Mouse (Mus musculus): ENCODE results near the gene Pdcl3.
"Not testable (repeated sequence)": the region's sequence is repeated elsewhere in the genome, so short reads cannot be mapped to it uniquely, and the experiment has no call there.

The Pdcl3 gene

GRCm38 (mm10) chr1:39025142-39025541 lies 39.7 kb downstream of the Pdcl3 start:
- DNase-seq (ENCODE audit: low spot score), result no peak

- DNase-seq (ENCODE audit: low spot score), result no peak
These were observed 40.4 kb downstream of the Pdcl3 start for GRCm38 (mm10) chr1:39025840-39026239.

GRCm38 (mm10) chr1:39029176-39029575 lies 43.8 kb downstream of the Pdcl3 start:
- DNase-seq (ENCODE audit: low spot score), result no peak

GRCm38 (mm10) chr1:39030108-39030507 lies 44.7 kb downstream of the Pdcl3 start:
- no peak for DNase-seq (ENCODE audit: low spot score)

GRCm38 (mm10) chr1:39035817-39036216 lies 50.4 kb downstream of the Pdcl3 start:
- DNase-seq (ENCODE audit: low spot score), result no peak

- DNase-seq (ENCODE audit: low spot score), result no peak
These were observed 56.8 kb downstream of the Pdcl3 start for GRCm38 (mm10) chr1:39042188-39042587.

GRCm38 (mm10) chr1:39044442-39044841 lies 59.0 kb downstream of the Pdcl3 start:
- DNase-seq (ENCODE audit: low spot score), result not testable (repeated sequence)

- DNase-seq (ENCODE audit: low spot score), result no peak
These were observed 61.3 kb downstream of the Pdcl3 start for GRCm38 (mm10) chr1:39046689-39047088.
